Mouse (Mus musculus) C2C12 (cell line): ENCODE data around the gene Hoxa10.

Experiments
- CEBPB ChIP-seq: IDR thresholded peaks from one replicate; pipeline ENCODE4 v1.6.1; 2011; ENCODE audit warnings: low read depth, mild to moderate bottlenecking, control low read depth, moderate library complexity
- CTCF ChIP-seq: IDR thresholded peaks from one replicate; pipeline ENCODE4 v1.5.1; 2011; ENCODE audit not compliant: control insufficient read depth, insufficient read depth, insufficient read length
- FOSL1 ChIP-seq: IDR thresholded peaks from one replicate; pipeline ENCODE4 v1.8.0; 2011; ENCODE audit warnings: mild to moderate bottlenecking, low read length; ENCODE audit not compliant: poor library complexity, insufficient read depth, severe bottlenecking
- MAX ChIP-seq: IDR thresholded peaks from one replicate; pipeline ENCODE4 v1.6.1; 2011; ENCODE audit warnings: mild to moderate bottlenecking, control low read depth
- MYOD1 ChIP-seq: IDR thresholded peaks from one replicate; pipeline ENCODE4 v1.6.1; 2011; ENCODE audit warnings: low read depth; ENCODE audit not compliant: control insufficient read depth, insufficient read length
- MYOG ChIP-seq: IDR thresholded peaks from one replicate; pipeline ENCODE4 v1.6.1; 2011; ENCODE audit not compliant: control insufficient read depth, insufficient read length; ENCODE audit errors: extremely low read depth
- USF1 ChIP-seq: IDR thresholded peaks from one replicate; pipeline ENCODE4 v1.6.1; 2011; ENCODE audit warnings: low read depth, mild to moderate bottlenecking, control low read depth, moderate library complexity

DNA sequence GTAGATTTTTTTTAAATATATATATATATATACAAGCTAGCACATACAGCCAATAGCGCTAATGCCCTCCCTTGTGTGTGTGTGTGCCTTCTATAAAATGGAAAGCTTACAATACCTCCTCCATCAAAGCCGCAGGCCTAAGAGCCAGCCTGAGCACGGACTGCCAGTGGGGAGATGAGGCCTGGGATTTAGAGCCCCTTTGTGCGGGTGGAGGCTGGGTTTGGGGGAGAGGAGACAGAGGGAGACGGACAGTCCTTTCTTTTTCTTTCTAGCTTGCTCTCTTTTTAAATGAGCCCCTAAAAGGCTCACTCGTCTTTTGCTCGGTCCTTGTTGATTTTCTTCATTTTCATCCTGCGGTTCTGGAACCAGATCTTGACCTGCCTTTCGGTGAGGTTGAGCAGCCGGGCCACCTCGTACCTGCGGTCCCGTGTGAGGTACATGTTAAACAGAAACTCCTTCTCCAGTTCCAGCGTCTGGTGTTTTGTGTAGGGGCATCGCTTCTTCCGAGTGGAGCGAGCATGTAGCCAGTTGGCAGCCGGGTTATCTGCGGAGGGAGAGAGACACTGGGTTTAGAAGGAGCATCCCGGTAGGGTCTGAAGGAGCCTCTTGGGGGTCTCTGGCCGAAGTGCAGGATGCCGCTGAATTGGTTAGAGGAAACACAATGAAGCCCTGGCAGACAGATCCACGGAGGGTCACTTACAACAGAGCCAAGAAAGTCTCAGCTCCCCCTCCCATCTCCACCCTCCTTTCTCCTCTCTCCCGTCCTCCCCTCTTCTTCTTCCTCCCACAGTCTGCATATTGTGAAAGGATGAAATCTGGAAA lies 16.5 kb downstream of the Hoxa10 start:
- TF ChIP-seq CTCF = no peak
- TF ChIP-seq MAX = no peak
- no peak for TF ChIP-seq MYOG
- TF ChIP-seq MYOD1 = no peak
- no peak for TF ChIP-seq USF1
- TF ChIP-seq FOSL1 = no peak
- TF ChIP-seq CEBPB = no peak
